Mouse (Mus musculus): Measurements from ENCODE around the gene Zc3h6. TPM values are rescaled to one million over a fixed set of nuclear protein-coding genes. Genes with fewer than 3 reads are reported as not detected.
"Not testable (repeated sequence)": the region's sequence is repeated elsewhere in the genome, so short reads cannot be mapped to it uniquely, and the experiment has no call there.

Gene Zc3h6
- polyA plus RNA-seq, 1 experiment from 2014 or later: 1.9 TPM

GRCm38 (mm10) chr2:128967661-128968441 lies 649 bp downstream of the Zc3h6 start, which contains the start of gene Gm10762:
TSS of gene Gm10762 (minus strand) at chr2:128967725.
- Histone ChIP-seq H3K9me3 (no peaks in the 10 kb centered on the region), H3K4me3 (peak within 1 kb of the TSS; percentile 88), H3K4me2 (replicated peaks) (peak within 1 kb of the TSS; percentile 58), H3K27ac (peak within 1 kb of the TSS; percentile 100), H3K27me3 (no peaks in the 10 kb centered on the region), H3K36me3 (no peaks in the 10 kb centered on the region), H3K4me1 (peaks cover 12% of the 10 kb centered on the region), H3K9ac (peak within 1 kb of the TSS; percentile 100)
- under 1% methylated on average over 79 of the region's 80 CpGs for WGBS
- ATAC-seq (ENCODE audit: low FRiP score, low read depth): peak; percentile 79

GRCm38 (mm10) chr2:128968475-128969083 lies 1.4 kb downstream of the Zc3h6 start:
- no peaks in the 10 kb centered on the region for H3K36me3 ChIP-seq
- peak overlapping the region; percentile 100; the same call in 1 of the 2 replicates for H3K27ac ChIP-seq
- ATAC-seq (ENCODE audit: low FRiP score, low read depth): no peak

GRCm38 (mm10) chr2:128972301-128972700 lies 5.1 kb downstream of the Zc3h6 start:
- H3K36me3 ChIP-seq: no peaks in the 10 kb centered on the region
- H3K4me3 ChIP-seq: no peak overlapping the region
- no peaks in the 10 kb centered on the region for H3K27me3 ChIP-seq
- no peaks in the 10 kb centered on the region for H3K4me1 ChIP-seq
- H3K27ac ChIP-seq: no peak overlapping the region
- H3K4me2 ChIP-seq (replicated peaks): no peak overlapping the region
- no peak overlapping the region for H3K9ac ChIP-seq
- no peak for ATAC-seq (ENCODE audit: low FRiP score, low read depth)
- H3K9me3 ChIP-seq: no peaks in the 10 kb centered on the region

More at GRCm38 (mm10) chr2:128968475-128969083, 1.4 kb downstream of the Zc3h6 start:
- peak overlapping the region; percentile 58 for H3K4me2 ChIP-seq (replicated peaks)
- peak overlapping the region; percentile 100 for H3K9ac ChIP-seq
- peak overlapping the region; percentile 88 for H3K4me3 ChIP-seq
- peaks cover 12% of the 10 kb centered on the region for H3K4me1 ChIP-seq
- no peaks in the 10 kb centered on the region for H3K27me3 ChIP-seq
- no peaks in the 10 kb centered on the region for H3K9me3 ChIP-seq

GRCm38 (mm10) chr2:128975572-128975971 lies 8.4 kb downstream of the Zc3h6 start:
- no peak for ATAC-seq (ENCODE audit: low FRiP score, low read depth)
- H3K36me3 ChIP-seq: no peaks in the 10 kb centered on the region
- WGBS: 69% methylated on average over 4 of the region's 4 CpGs
- no peak overlapping the region for H3K27ac ChIP-seq
- H3K9ac ChIP-seq: no peak overlapping the region
- no peaks in the 10 kb centered on the region for H3K9me3 ChIP-seq
- no peaks in the 10 kb centered on the region for H3K4me1 ChIP-seq
- no peak overlapping the region for H3K4me3 ChIP-seq
- no peaks in the 10 kb centered on the region for H3K27me3 ChIP-seq
- H3K4me2 ChIP-seq (replicated peaks): no peak overlapping the region

GRCm38 (mm10) chr2:128984746-128985145 lies 17.5 kb downstream of the Zc3h6 start:
- Histone ChIP-seq H3K9ac (no peak overlapping the region), H3K4me1 (no peaks in the 10 kb centered on the region), H3K4me2 (replicated peaks) (no peak overlapping the region), H3K27me3 (no peaks in the 10 kb centered on the region), H3K27ac (no peak overlapping the region), H3K4me3 (no peak overlapping the region), H3K36me3 (no peaks in the 10 kb centered on the region), H3K9me3 (no peaks in the 10 kb centered on the region)
- no peak for ATAC-seq (ENCODE audit: low FRiP score, low read depth)
- WGBS: 77% methylated on average over 3 of the region's 3 CpGs

GRCm38 (mm10) chr2:129004872-129005271 lies 37.7 kb downstream of the Zc3h6 start:
- Histone ChIP-seq H3K27ac (no peak overlapping the region), H3K9me3 (no peaks in the 10 kb centered on the region), H3K4me2 (replicated peaks) (no peak overlapping the region), H3K4me1 (no peaks in the 10 kb centered on the region), H3K4me3 (no peak overlapping the region), H3K27me3 (no peaks in the 10 kb centered on the region), H3K9ac (no peak overlapping the region), H3K36me3 (no peaks in the 10 kb centered on the region)
- no peak for ATAC-seq (ENCODE audit: low FRiP score, low read depth)

- no peak for ATAC-seq (ENCODE audit: low FRiP score, low read depth)
- WGBS: 77% methylated on average over 4 of the region's 4 CpGs
- H3K9ac ChIP-seq: no peak overlapping the region
Observed at GRCm38 (mm10) chr2:129006194-129006749, 39.1 kb downstream of the Zc3h6 start.

GRCm38 (mm10) chr2:129008867-129009266 lies 41.7 kb downstream of the Zc3h6 start:
- ATAC-seq (ENCODE audit: low FRiP score, low read depth); H3K36me3 ChIP-seq; H3K27me3 ChIP-seq; H3K4me3 ChIP-seq; H3K9ac ChIP-seq; H3K4me1 ChIP-seq; H3K27ac ChIP-seq; H3K9me3 ChIP-seq; H3K4me2 ChIP-seq (replicated peaks): not testable (repeated sequence)
- WGBS: 70% methylated on average over 2 of the region's 2 CpGs

More at GRCm38 (mm10) chr2:129006194-129006749, 39.1 kb downstream of the Zc3h6 start:
- Histone ChIP-seq H3K9me3 (no peaks in the 10 kb centered on the region), H3K4me3 (no peak overlapping the region), H3K4me1 (no peaks in the 10 kb centered on the region), H3K27ac (no peak overlapping the region), H3K4me2 (replicated peaks) (no peak overlapping the region), H3K36me3 (no peaks in the 10 kb centered on the region), H3K27me3 (no peaks in the 10 kb centered on the region)

GRCm38 (mm10) chr2:129020106-129020505 lies 52.9 kb downstream of the Zc3h6 start:
- Histone ChIP-seq H3K4me1 (no peaks in the 10 kb centered on the region), H3K27me3 (no peaks in the 10 kb centered on the region), H3K9ac (no peak overlapping the region), H3K27ac (no peak overlapping the region), H3K4me2 (replicated peaks) (no peak overlapping the region), H3K9me3 (no peaks in the 10 kb centered on the region), H3K4me3 (no peak overlapping the region), H3K36me3 (peaks cover 10% of the 10 kb centered on the region)
- WGBS: 73% methylated on average over 2 of the region's 2 CpGs
- no peak for ATAC-seq (ENCODE audit: low FRiP score, low read depth)

GRCm38 (mm10) chr2:129024820-129025219 lies 57.6 kb downstream of the Zc3h6 start:
- Histone ChIP-seq H3K4me1 (no peaks in the 10 kb centered on the region), H3K4me2 (replicated peaks) (no peak overlapping the region), H3K4me3 (no peak overlapping the region), H3K27ac (no peak overlapping the region), H3K9me3 (no peaks in the 10 kb centered on the region), H3K27me3 (no peaks in the 10 kb centered on the region), H3K9ac (no peak overlapping the region), H3K36me3 (no peaks in the 10 kb centered on the region)
- no peak for ATAC-seq (ENCODE audit: low FRiP score, low read depth)
- 82% methylated on average over 9 of the region's 9 CpGs for WGBS

- H3K4me3 ChIP-seq: no peak overlapping the region
- no peak overlapping the region for H3K9ac ChIP-seq
- H3K4me1 ChIP-seq: peaks cover 11% of the 10 kb centered on the region
- no peak overlapping the region for H3K27ac ChIP-seq
- H3K4me2 ChIP-seq (replicated peaks): no peak overlapping the region
- H3K36me3 ChIP-seq: no peaks in the 10 kb centered on the region
- H3K9me3 ChIP-seq: no peaks in the 10 kb centered on the region
- WGBS: 81% methylated on average over 5 of the region's 5 CpGs
- peaks cover 45% of the 10 kb centered on the region for H3K27me3 ChIP-seq
- ATAC-seq (ENCODE audit: low FRiP score, low read depth): no peak
Observed at GRCm38 (mm10) chr2:129035381-129035780, 68.2 kb downstream of the Zc3h6 start.

- Histone ChIP-seq H3K4me3 (peak overlapping the region; percentile 51), H3K9me3 (no peaks in the 10 kb centered on the region), H3K27me3 (peaks cover 65% of the 10 kb centered on the region), H3K36me3 (no peaks in the 10 kb centered on the region), H3K4me1 (peaks cover 11% of the 10 kb centered on the region), H3K27ac (no peak overlapping the region), H3K4me2 (replicated peaks) (peak overlapping the region; percentile 91), H3K9ac (peak overlapping the region; percentile 63)
- ATAC-seq (ENCODE audit: low FRiP score, low read depth): no peak
- 28% methylated on average over 15 of the region's 15 CpGs for WGBS
Observed at GRCm38 (mm10) chr2:129038426-129038936, 71.3 kb downstream of the Zc3h6 start.
